Mouse (Mus musculus): ENCODE results near the gene Tnrc6b. TPM values are rescaled to one million over a fixed set of nuclear protein-coding genes. Genes with fewer than 3 reads are reported as not detected.
A peak's percentile ranks its signal among the peaks of the same experiment; 100 is the strongest.

Gene Tnrc6b
- polyA plus RNA-seq, 1 experiment from 2014 or later, result 6.5 TPM

DNA sequence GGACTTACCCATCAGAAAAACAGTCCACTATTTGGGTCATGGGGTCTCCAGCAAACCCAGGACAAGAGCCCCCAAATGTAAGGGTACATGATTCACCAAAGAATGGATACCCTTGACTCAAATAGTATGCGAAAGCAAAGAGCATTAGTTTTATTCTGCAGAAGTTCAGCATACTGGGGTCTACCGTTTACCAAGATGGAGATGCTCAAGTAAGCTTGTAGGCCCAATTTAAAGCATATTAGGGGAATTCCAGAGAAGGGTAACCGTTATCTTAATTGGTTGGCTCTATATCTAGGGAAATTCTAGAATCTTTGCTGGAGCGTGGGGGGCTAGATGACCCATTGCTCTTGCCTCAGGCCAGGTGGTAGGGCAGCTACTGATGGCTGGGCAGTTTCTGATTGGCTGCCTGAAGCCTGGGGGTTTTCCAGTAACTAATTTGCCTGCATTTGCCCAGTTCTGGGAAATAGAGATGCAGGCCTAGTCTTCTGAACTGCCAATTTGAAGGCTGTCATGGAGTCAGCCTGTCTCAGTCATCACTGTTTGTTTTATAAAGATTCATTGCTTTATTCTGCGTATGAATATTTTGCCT, 70.2 kb downstream of the Tnrc6b start:
- no peaks in the 10 kb centered on the region for H3K4me1 ChIP-seq (replicated peaks; ENCODE audit: control insufficient read depth, insufficient read depth, low read length)
- H3K27me3 ChIP-seq (replicated peaks; ENCODE audit: control insufficient read depth, insufficient read depth, low read length), result no peaks in the 10 kb centered on the region
- H3K4me3 ChIP-seq (ENCODE audit: low read depth, low read length), result no peak overlapping the region
- no peak overlapping the region for H3K4me2 ChIP-seq (replicated peaks; ENCODE audit: low read depth)
- no peak overlapping the region for H3K27ac ChIP-seq (ENCODE audit: low read depth, low read length)
- H3K36me3 ChIP-seq (ENCODE audit: control insufficient read depth, insufficient read depth), result no peaks in the 10 kb centered on the region
- TF ChIP-seq CTCF (IDR thresholded peaks at IDR 0.05; ENCODE audit: low read depth), result no peak
- H3K9me3 ChIP-seq (ENCODE audit: control insufficient read depth), result no peaks in the 10 kb centered on the region
- ATAC-seq, result no peak
- no peak overlapping the region for H3K9ac ChIP-seq (ENCODE audit: low read depth, low read length)
- 95% methylated on average over 5 of the region's 5 CpGs for WGBS

DNA sequence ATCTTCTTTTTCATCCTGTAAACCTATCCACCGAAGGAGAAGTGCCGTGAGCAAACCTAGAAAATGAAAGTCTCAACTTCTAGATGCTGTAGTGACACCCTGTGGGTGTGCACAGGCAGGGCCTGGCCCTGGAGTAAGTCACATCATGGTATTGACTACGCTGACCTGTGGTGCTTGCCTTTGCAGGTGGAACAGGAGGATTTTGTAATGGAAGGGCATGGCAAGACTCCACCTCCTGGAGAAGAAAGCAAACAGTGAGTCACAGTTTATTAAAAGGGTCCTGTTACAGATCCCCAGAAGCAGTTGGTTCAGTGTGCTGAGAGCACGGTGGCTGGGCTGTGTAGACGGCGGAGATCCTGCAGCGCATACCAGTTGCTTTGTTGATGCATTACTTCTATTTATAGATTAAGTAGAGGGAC, 73.4 kb downstream of the Tnrc6b start:
- 30% methylated on average over 7 of the region's 7 CpGs for WGBS
- Histone ChIP-seq H3K36me3 (ENCODE audit: control insufficient read depth, insufficient read depth) (no peaks in the 10 kb centered on the region), H3K27me3 (replicated peaks; ENCODE audit: control insufficient read depth, insufficient read depth, low read length) (no peaks in the 10 kb centered on the region), H3K9me3 (ENCODE audit: control insufficient read depth) (no peaks in the 10 kb centered on the region), H3K4me2 (replicated peaks; ENCODE audit: low read depth) (no peak overlapping the region), H3K9ac (ENCODE audit: low read depth, low read length) (no peak overlapping the region), H3K4me3 (ENCODE audit: low read depth, low read length) (no peak overlapping the region), H3K27ac (ENCODE audit: low read depth, low read length) (no peak overlapping the region), H3K4me1 (replicated peaks; ENCODE audit: control insufficient read depth, insufficient read depth, low read length) (no peaks in the 10 kb centered on the region)
- ATAC-seq, result peak; percentile 67
- TF ChIP-seq CTCF (IDR thresholded peaks at IDR 0.05; ENCODE audit: low read depth), result peak; percentile 67

GRCm38 (mm10) chr15:80785699-80786098, 74.6 kb downstream of the Tnrc6b start:
- ATAC-seq, result no peak
- Histone ChIP-seq H3K9ac (ENCODE audit: low read depth, low read length) (no peak overlapping the region), H3K4me2 (replicated peaks; ENCODE audit: low read depth) (no peak overlapping the region), H3K4me1 (replicated peaks; ENCODE audit: control insufficient read depth, insufficient read depth, low read length) (no peaks in the 10 kb centered on the region), H3K36me3 (ENCODE audit: control insufficient read depth, insufficient read depth) (no peaks in the 10 kb centered on the region), H3K27ac (ENCODE audit: low read depth, low read length) (no peak overlapping the region), H3K27me3 (replicated peaks; ENCODE audit: control insufficient read depth, insufficient read depth, low read length) (no peaks in the 10 kb centered on the region), H3K9me3 (ENCODE audit: control insufficient read depth) (no peaks in the 10 kb centered on the region), H3K4me3 (ENCODE audit: low read depth, low read length) (no peak overlapping the region)
- no peak for TF ChIP-seq CTCF (IDR thresholded peaks at IDR 0.05; ENCODE audit: low read depth)
- 76% methylated on average over 1 of the region's 1 CpGs for WGBS

DNA sequence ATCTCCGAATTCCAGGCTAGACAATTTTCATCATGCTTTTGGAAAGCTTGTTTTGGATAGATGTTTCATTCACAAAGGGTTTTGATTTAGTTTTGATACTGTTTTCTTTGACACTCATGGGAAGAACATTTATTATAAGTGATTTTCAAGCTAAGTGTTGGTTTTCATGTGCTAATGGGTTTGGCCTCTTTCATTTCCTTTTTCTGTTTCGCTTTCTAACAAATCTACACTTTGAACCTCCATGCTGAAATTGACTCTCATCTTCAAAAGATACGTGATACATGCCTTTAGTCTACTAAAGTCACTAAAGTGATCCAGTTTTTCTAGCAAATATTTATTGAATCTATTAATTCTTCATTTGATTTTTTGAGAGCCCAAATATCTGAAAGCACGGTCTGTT, 76.6 kb downstream of the Tnrc6b start:
- Histone ChIP-seq H3K4me2 (replicated peaks; ENCODE audit: low read depth) (no peak overlapping the region), H3K4me3 (ENCODE audit: low read depth, low read length) (no peak overlapping the region), H3K4me1 (replicated peaks; ENCODE audit: control insufficient read depth, insufficient read depth, low read length) (no peaks in the 10 kb centered on the region), H3K27ac (ENCODE audit: low read depth, low read length) (no peak overlapping the region), H3K27me3 (replicated peaks; ENCODE audit: control insufficient read depth, insufficient read depth, low read length) (no peaks in the 10 kb centered on the region), H3K9me3 (ENCODE audit: control insufficient read depth) (no peaks in the 10 kb centered on the region), H3K36me3 (ENCODE audit: control insufficient read depth, insufficient read depth) (no peaks in the 10 kb centered on the region), H3K9ac (ENCODE audit: low read depth, low read length) (no peak overlapping the region)
- no peak for TF ChIP-seq CTCF (IDR thresholded peaks at IDR 0.05; ENCODE audit: low read depth)
- 91% methylated on average over 4 of the region's 4 CpGs for WGBS
- ATAC-seq, result no peak

- H3K4me2 ChIP-seq (replicated peaks; ENCODE audit: low read depth), result no peak overlapping the region
- H3K27ac ChIP-seq (ENCODE audit: low read depth, low read length), result no peak overlapping the region
- TF ChIP-seq CTCF (IDR thresholded peaks at IDR 0.05; ENCODE audit: low read depth), result no peak
- H3K27me3 ChIP-seq (replicated peaks; ENCODE audit: control insufficient read depth, insufficient read depth, low read length), result no peaks in the 10 kb centered on the region
- ATAC-seq, result no peak
- 83% methylated on average over 3 of the region's 3 CpGs for whole genome bisulfite sequencing
- no peak overlapping the region for H3K9ac ChIP-seq (ENCODE audit: low read depth, low read length)
- no peaks in the 10 kb centered on the region for H3K9me3 ChIP-seq (ENCODE audit: control insufficient read depth)
- H3K36me3 ChIP-seq (ENCODE audit: control insufficient read depth, insufficient read depth), result no peaks in the 10 kb centered on the region
- H3K4me3 ChIP-seq (ENCODE audit: low read depth, low read length), result no peak overlapping the region
- H3K4me1 ChIP-seq (replicated peaks; ENCODE audit: control insufficient read depth, insufficient read depth, low read length), result no peaks in the 10 kb centered on the region
Observed at GRCm38 (mm10) chr15:80792556-80792955, 81.4 kb downstream of the Tnrc6b start.

DNA sequence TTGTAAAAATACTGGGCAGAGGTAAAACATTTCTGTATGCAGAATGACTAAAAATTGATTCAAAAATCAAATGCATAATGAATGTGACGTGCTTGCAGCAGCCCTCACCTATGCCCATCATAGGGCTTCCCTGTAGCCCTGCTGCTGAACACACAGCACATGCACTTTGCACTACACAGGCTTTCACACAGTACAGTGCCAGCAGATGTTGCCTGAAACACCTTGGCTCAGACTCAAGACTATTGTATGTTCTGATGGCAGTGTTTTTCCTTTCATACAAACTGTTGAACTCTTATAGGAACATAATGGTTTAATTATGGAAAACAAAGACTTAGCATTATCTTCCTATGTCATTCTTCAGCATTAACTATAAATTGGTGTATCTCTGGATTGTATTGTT, 84.0 kb downstream of the Tnrc6b start:
- Histone ChIP-seq H3K9ac (ENCODE audit: low read depth, low read length) (no peak overlapping the region), H3K27ac (ENCODE audit: low read depth, low read length) (no peak overlapping the region), H3K4me2 (replicated peaks; ENCODE audit: low read depth) (no peak overlapping the region), H3K4me1 (replicated peaks; ENCODE audit: control insufficient read depth, insufficient read depth, low read length) (no peaks in the 10 kb centered on the region), H3K27me3 (replicated peaks; ENCODE audit: control insufficient read depth, insufficient read depth, low read length) (no peaks in the 10 kb centered on the region), H3K4me3 (ENCODE audit: low read depth, low read length) (no peak overlapping the region), H3K9me3 (ENCODE audit: control insufficient read depth) (no peaks in the 10 kb centered on the region), H3K36me3 (ENCODE audit: control insufficient read depth, insufficient read depth) (no peaks in the 10 kb centered on the region)
- ATAC-seq, result no peak
- TF ChIP-seq CTCF (IDR thresholded peaks at IDR 0.05; ENCODE audit: low read depth), result no peak
- 92% methylated on average over 1 of the region's 1 CpGs for WGBS

Data from intestine, postnatal 0 days (tissue).